Mouse (Mus musculus) kidney, adult 2 months (tissue): ENCODE data around the gene Agpat3.

ENCODE experiments used
- CTCF ChIP-seq: fragments of 200-500 bp; conservative IDR thresholded peaks from 2 replicates; pipeline ENCODE4 v1.5.1; 2011; ENCODE audit warnings: low read depth, mild to moderate bottlenecking, control low read depth, low read length, moderate library complexity, mixed read lengths; ENCODE audit not compliant: insufficient read depth, insufficient read length
- POLR2A ChIP-seq: fragments of 200-500 bp; IDR thresholded peaks from one replicate; pipeline ENCODE4 v1.6.1; 2011; ENCODE audit warnings: low read depth, low read length, control low read depth

DNA sequence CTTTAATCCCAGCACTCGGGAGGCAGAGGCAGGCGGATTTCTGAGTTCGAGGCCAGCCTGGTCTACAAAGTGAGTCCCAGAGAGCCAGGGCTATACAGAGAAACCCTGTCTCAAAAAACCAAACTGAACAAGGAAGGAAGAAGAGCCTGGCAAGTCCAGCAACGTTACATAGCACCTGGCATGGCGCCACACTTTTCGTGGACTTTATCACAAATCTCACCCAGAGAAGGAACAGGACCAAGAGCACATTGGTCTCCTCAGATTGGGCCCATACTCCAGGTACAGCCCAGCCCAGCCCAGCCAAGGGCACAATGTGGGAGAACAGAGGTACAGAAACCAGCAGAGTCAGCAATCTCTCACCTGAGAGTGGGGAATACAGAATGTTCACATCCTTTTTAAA is 118.5 kb downstream of the Agpat3 start:
- no peak for TF ChIP-seq POLR2A
- TF ChIP-seq CTCF: no peak
